Mouse (Mus musculus): ENCODE data around the gene Phc2.

The Phc2 gene

DNA sequence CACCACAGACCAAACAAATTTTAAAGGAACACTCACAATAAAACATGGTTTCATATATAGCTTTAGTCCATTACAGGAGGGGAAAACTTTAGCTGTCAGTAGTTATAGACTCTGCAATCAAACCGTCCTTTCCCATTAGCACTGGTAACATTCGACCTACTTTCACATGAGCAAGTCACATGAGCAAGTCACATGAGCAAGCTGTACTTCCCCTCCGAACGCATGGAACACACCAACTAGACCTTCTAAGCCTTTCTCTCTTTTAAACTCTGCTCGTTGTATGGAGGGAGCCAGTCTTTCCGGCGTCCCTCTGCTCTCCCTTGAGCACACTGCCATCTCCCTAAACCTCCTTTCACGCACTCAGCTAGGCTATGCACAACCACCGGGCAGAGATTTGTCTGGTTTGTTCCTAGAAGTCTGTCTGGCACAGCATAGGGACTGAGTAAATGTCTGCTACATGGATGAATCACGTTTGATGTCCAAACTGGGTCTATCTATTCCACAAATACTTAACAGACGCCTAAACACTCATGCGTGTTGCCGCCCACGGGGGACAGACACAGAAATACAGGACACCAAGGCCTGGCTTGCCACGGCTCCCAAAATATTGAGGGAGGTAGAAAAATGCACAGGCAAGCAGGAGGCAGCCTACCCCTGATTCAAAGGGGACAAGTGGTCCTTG lies 130.6 kb downstream of the Phc2 start:
- no peak for DNase-seq (ENCODE audit: low read depth)

DNA sequence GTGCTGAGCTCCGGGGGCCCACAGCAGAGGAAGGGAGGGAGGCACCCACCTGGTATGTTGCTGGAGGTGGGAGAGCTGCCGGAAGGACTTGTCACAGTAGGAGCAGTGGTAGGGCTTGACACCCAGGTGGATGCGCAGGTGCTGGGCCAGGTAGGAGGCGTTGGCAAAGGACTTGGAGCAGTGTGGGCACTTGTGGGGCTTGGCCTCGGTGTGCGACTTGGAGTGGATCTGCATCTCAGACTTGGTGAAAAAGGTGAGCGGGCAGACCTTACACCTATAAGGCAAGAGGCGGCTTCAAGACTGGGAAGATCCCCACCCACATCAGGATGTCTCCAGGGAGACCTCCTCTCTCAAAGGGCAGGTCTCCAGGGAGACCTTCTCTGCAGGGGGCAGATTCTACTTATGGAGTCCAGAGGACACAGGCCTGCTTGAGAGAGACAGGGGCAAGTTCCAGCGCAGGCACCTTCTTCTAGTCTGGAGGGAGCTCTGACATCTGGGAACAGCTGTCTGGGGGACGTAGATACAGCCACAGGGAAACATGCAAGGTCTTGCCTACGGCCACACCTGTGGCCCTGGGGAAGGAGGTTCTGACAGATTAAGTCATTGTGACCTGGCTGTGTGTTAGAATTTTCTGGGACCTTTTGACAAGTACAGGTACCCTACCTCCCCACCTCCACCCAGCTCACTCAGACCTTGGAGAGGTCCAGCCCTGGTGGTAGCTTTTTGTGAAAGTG lies 131.6 kb downstream of the Phc2 start:
- DNase-seq (ENCODE audit: low read depth), result no peak

GRCm38 (mm10) chr4:128787023-128787939 lies 132.8 kb downstream of the Phc2 start:
- DNase-seq (ENCODE audit: low read depth), result no peak

DNA sequence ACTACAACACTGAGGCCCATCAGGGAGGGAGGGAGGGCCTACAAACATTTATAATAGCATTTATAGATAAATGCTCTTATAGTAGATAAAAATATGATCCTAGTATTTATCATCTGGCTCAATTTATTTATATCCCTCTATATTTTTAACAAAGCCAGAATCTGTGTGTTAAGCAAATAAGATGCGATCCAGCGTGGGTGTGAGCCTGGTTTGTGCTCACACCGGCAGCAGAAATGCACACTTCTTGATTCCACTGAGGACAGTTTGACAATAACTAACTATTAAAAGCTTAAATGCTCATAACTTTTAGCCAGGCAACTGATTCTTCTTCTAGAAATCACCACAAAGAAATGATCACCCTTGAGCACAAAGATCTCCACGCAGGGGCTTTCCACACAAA lies 133.6 kb downstream of the Phc2 start:
- DNase-seq (ENCODE audit: low read depth), result no peak

DNA sequence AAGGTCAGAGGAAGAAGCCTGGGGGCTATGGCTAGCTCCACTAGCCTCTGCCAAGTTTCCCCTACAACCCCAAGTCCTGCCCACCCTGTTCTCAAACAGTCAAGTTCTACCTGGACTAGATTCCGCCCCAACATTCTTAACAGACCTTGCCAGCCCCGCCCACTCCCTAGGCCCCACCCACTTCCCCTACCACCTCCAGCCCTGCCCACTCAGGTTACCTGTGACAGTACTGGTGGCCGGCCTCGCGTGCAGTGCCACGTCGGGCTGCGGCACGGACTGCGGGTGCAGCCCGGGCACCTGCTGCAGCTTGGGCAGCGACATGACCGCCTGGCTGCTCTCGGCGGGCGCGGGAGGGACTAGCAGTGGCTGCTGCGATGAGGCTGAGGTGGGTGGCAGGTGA lies 135.1 kb downstream of the Phc2 start:
- DNase-seq (ENCODE audit: low read depth), result no peak

- DNase-seq (ENCODE audit: low read depth), result peak; percentile 42
Measured at GRCm38 (mm10) chr4:128793710-128794109, 139.2 kb downstream of the Phc2 start.

- DNase-seq (ENCODE audit: low read depth), result no peak
Measured at GRCm38 (mm10) chr4:128794198-128794597, 139.7 kb downstream of the Phc2 start.

DNA sequence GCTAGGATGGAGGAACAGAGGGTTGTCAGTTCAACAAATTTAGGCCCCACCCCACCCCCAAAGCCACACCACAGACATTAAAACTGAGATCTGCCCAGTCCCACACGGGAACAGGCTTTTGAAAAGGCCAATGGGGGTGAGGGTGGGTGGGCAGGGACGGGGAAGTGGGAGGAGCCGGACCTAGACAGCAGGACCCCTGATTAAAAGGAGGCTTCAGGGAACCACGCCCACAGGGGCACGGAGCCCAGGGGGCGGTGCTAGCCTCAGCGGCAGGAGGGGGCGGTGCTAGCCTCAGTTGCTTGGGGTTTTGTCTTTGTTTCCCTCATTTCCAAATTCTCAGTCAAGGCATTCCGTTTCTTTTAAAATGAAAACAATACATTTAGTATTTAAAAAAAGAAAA lies 141.1 kb downstream of the Phc2 start:
- no peak for DNase-seq (ENCODE audit: low read depth)

DNA sequence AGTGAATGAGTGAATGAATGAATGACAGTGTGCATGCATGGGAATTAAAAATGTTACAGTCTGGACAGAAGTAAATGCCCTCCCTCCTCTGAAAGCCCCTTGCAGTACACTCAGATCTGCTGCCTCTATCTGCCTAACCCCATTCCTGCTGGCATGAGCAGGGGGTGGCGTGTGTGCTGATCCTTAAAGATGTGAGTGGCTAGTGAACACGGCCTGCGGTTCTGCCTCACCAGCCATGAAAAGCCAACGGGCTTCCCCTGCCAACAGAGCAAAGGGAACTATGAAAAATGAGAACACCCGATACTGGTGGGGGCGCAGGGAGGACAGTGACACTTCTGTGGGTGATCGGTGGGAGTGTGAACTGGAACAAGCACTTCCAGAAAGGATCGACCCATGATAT lies 142.3 kb downstream of the Phc2 start:
- DNase-seq (ENCODE audit: low read depth), result no peak

DNA sequence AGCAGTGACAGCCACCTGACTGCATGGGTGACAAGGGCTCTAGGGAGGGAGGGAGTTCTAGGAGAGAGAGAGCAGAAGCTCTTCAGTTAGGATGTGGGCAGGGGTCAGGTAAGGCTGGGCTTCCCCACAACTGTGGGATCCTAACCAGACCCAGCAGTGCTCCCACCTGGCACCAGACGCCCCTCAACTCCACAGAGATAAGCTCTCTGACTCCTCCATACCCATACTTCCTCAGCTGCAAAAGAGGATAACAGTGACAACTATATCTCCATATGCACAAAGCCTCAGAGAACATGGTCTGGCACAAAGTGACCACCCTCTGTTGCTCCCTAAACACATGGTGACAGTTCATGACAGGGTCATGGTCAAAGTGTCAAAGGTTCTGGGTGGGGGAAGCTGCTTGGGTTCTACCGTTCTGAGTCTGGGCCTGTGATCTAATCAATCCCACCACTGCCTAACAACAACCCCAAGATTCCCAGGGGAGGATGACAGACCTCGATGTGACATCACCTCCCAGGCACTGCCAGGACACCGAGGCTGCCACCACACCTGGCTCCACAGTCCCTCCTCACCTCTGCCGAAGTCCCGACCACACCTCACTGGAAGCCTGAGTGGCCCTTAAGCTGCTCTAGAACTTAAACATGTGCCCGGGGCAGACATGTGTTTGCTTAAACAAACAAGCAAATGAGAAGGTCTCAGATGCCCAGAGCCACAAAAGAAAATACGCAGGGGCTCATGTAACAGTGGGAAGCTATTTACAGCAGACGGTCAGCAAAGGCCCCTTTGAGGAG lies 147.4 kb downstream of the Phc2 start:
- no peak for DNase-seq (ENCODE audit: low read depth)
